Mouse (Mus musculus) frontal cortex, postnatal 14 days (tissue): Measurements from ENCODE around the gene Psmb8.

ENCODE experiments used
- DNase-seq, 2 experiments: peaks; one replicate each; pipeline ENCODE4 v3.0.0; 2022; ENCODE audit warnings: low spot score in 2 of 2

The Psmb8 gene

DNA sequence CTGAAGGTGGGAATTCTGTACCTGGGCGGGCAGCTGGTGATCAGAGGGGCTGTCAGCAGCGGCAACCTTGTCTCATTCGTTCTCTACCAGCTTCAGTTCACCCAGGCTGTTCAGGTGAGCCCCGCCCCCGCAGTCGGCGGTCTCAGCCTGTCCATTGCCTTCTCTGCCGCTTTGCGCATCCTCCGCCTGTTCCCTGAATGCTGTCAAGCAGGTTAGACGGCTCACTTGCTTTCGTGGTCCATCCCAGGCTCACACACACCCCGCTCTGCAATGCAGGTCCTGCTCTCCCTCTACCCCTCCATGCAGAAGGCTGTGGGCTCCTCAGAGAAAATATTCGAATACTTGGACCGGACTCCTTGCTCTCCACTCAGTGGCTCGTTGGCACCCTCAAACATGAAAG lies 4.7 kb upstream of the Psmb8 start:
- DNase-seq = no peak

- no peak for DNase-seq
Measured at GRCm38 (mm10) chr17:34193468-34193867, 4.1 kb upstream of the Psmb8 start.

GRCm38 (mm10) chr17:34194723-34195122 lies 2.8 kb upstream of the Psmb8 start:
- DNase-seq = no peak

- DNase-seq = no peak
Measured at GRCm38 (mm10) chr17:34196491-34196890, 1.0 kb upstream of the Psmb8 start.

DNA sequence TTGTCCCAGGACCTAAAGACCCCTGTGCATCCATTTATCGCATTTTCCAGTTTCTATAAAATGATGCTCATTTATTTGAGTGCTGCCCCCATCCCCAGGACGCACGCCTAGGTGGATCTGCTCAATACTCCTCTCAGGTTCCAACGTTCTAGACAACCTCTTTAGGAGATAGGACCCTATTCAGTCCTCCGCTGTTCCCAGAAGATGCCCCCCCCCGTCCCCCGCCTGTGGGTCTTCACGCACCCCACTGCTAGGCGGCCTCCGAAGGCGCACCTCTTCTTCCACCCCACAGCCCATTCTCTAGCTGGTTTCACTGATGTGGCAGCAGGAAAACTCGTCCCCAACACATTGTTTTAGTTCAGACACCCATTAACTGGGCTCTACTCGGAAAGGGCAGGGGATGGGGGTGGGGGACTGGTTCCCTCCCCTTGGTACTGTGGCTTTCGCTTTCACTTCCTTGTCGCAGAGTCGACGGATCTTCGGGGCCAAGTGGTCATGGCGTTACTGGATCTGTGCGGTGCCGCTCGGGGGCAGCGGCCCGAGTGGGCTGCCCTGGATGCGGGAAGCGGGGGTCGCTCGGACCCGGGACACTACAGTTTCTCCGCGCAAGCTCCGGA lies 491 bp downstream of the Psmb8 start:
- no peak for DNase-seq

DNA sequence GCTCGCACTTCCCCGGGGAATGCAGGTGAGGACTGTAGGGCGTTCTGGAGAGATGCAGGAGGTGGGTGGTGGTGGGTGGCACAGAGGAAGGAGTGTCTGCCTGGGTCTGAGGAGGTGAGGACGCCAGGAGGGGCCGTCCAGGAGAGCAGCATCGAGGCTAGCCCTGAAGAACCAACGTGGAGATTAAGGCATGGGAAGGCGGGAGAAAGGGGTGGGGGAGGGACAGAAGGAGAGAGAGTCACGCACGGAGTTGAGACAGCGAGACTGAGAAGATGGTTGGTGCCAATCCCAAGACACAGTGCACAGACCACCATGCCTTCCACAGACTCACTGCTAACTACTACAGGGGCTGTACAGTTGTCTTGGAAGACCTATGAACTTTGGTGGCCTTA lies 996 bp downstream of the Psmb8 start:
- DNase-seq = no peak

GRCm38 (mm10) chr17:34199050-34199619 lies 1.6 kb downstream of the Psmb8 start:
- DNase-seq = no peak

- DNase-seq = no peak
Measured at GRCm38 (mm10) chr17:34200047-34200446, 2.5 kb downstream of the Psmb8 start.

- DNase-seq = no peak
Measured at GRCm38 (mm10) chr17:34200772-34201505, 3.4 kb downstream of the Psmb8 start.

- no peak for DNase-seq
Measured at GRCm38 (mm10) chr17:34201506-34202055, 4.1 kb downstream of the Psmb8 start.

GRCm38 (mm10) chr17:34202760-34203442 lies 5.4 kb downstream of the Psmb8 start:
- DNase-seq = no peak

- no peak for DNase-seq
Measured at GRCm38 (mm10) chr17:34203444-34203843, 5.9 kb downstream of the Psmb8 start, which contains the start of gene Tap2. TSS of gene Tap2 (plus strand) at chr17:34203527.

- DNase-seq = peak; percentile 51 to 77
Measured at GRCm38 (mm10) chr17:34204303-34205010, 6.9 kb downstream of the Psmb8 start.

DNA sequence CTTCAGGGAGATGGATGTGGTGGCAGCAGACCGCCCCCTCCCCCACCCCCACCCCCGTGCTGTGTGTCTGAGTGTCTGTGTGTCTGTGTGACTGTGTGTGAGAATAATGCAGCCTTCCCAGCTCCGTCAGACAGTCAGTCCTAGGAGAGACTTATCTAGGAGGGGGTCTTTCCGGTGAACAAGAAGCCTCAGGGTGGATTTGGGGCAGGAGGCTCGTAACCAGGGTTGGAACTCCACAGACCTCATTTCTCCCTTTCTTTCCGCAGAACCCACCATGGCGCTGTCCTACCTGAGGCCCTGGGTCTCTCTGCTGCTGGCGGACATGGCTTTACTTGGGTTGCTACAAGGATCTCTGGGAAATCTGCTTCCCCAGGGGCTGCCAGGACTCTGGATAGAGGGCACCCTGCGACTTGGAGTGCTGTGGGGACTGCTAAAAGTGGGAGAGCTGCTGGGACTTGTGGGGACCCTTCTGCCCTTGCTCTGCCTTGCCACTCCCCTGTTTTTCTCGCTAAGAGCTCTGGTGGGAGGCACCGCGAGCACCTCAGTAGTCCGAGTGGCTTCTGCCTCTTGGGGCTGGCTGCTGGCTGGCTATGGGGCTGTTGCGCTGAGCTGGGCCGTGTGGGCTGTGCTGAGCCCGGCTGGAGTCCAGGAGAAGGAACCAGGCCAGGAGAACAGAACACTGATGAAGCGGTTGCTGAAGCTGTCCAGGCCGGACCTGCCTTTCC lies 7.7 kb downstream of the Psmb8 start:
- no peak for DNase-seq

GRCm38 (mm10) chr17:34205746-34206176 lies 8.2 kb downstream of the Psmb8 start:
- no peak for DNase-seq

GRCm38 (mm10) chr17:34206731-34207130 lies 9.2 kb downstream of the Psmb8 start:
- no peak for DNase-seq

GRCm38 (mm10) chr17:34207456-34207855 lies 9.9 kb downstream of the Psmb8 start:
- no peak for DNase-seq

- DNase-seq = no peak
Measured at GRCm38 (mm10) chr17:34207866-34208265, 10.3 kb downstream of the Psmb8 start.

- DNase-seq = no peak
Measured at GRCm38 (mm10) chr17:34208421-34208820, 10.9 kb downstream of the Psmb8 start.

GRCm38 (mm10) chr17:34209680-34210079 lies 12.2 kb downstream of the Psmb8 start:
- DNase-seq = no peak

DNA sequence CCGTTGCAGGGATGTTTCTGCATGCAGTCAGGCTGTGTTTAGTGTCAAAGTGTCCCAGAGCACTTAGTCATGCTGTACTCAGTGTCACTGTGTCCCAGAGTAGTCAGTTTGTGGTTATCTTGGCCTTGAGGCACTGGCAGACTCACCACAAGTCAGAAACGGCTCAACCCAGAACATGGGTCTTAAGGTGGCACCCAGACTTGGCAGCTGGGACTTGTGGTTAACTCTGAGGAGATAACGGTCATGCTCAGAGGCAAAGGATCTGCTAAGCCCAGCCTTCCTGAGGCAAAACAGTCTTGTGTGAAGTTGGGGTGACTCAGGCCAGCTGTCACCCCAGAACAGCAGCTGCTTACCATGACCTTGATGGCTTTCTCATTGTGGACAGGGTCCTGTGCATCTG lies 13.1 kb downstream of the Psmb8 start:
- no peak for DNase-seq
